Mouse (Mus musculus) lung, embryonic 14.5 days (tissue): ENCODE measurements around the gene Dlgap1. TPM values are rescaled to one million over a fixed set of nuclear protein-coding genes. Genes with fewer than 3 reads are reported as not detected.
A peak's percentile ranks its signal among the peaks of the same experiment; 100 is the strongest.

Experiments used
- ATAC-seq: fragments of 200-750 bp; cut with Nextera tagmentation; 2 replicates; pipeline ENCODE4 v1.8.0; 2017; ENCODE audit warnings: mild to moderate bottlenecking, moderate TSS enrichment, moderate library complexity; ENCODE audit not compliant: insufficient read depth
- DNase-seq: peaks from one replicate; pipeline ENCODE4 v3.0.0-alpha.2; 2015
- H3K27ac ChIP-seq: fragments of 300-500 bp; sonication (generic); 2 replicates; pipeline ENCODE4 v1.5.1; 2014; ENCODE audit warnings: low read depth, mild to moderate bottlenecking, moderate library complexity
- H3K27me3 ChIP-seq: fragments of 300-500 bp; sonication (generic); 2 replicates; pipeline ENCODE4 v1.6.1; 2014; ENCODE audit warnings: low read length, control low read depth; ENCODE audit not compliant: insufficient read depth
- H3K36me3 ChIP-seq: fragments of 300-500 bp; sonication (generic); 2 replicates; pipeline ENCODE4 v1.6.1; 2014; ENCODE audit warnings: control low read depth; ENCODE audit not compliant: insufficient read depth
- H3K4me1 ChIP-seq: fragments of 300-500 bp; sonication (generic); 2 replicates; pipeline ENCODE4 v1.6.1; 2014; ENCODE audit warnings: antibody characterized with exemption, control low read depth; ENCODE audit not compliant: insufficient read depth
- H3K4me2 ChIP-seq: fragments of 300-500 bp; sonication (generic); 2 replicates; pipeline ENCODE4 v1.6.1; 2014; ENCODE audit warnings: mild to moderate bottlenecking
- H3K4me3 ChIP-seq: fragments of 300-500 bp; sonication (generic); 2 replicates; pipeline ENCODE4 v1.5.1; 2014; ENCODE audit warnings: low read depth, low read length
- H3K9ac ChIP-seq: fragments of 300-500 bp; sonication (generic); 2 replicates; pipeline ENCODE4 v1.6.1; 2014
- H3K9me3 ChIP-seq: fragments of 300-500 bp; sonication (generic); 2 replicates; pipeline ENCODE4 v1.6.1; 2016; ENCODE audit warnings: low read depth, low read length, control low read depth
- CTCF ChIP-seq: IDR thresholded peaks from 2 replicates; pipeline ENCODE4 v1.5.1; 2016; ENCODE audit warnings: antibody characterized with exemption, low read depth
- WGBS: fragments of 180-500 bp; shearing (Covaris S2); extraction: QIAGEN DNeasy Blood & Tissue Kit; methylation state at CpG from one replicate; pipeline ENCODE4 v1.1.7; 2014; 5-methylcytosine and 5-hydroxymethylcytosine counted together
- polyA plus RNA-seq: library from polyadenylated mRNA; unstranded; fragments of >200 nt; fragmentation: Nextera tagmentation; extraction: Ambion mirVana; gene quantifications from 2 replicates; pipeline ENCODE4 v1.2.1, GENCODE M21; 2014

Dlgap1 gene
- polyA plus RNA-seq, 1 experiment from 2014 or later = 1.1 TPM

DNA sequence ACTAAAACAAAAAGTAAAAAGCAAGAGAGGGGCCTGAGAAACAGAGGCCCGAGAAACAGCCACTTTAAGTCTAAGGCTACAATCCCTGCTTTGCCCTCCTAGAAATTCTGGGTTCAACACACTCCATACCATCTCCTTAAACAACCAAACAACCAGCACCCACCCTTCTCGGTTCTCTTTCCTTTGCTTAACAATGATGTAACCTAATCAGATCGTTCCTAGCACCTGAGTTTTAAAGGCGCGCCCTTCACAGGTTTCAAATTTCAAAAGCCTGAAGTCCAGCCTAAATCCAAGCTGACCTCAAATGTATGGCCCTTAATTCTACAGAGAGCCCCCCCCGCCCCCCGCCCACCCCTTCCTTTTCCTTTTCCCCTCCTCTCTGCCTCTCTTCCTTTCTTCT lies 810.9 kb downstream of the Dlgap1 start:
- H3K27me3 ChIP-seq = no peaks in the 10 kb centered on the region
- H3K27ac ChIP-seq = peak overlapping the region; percentile 83
- DNase-seq (peak; percentile 29), ATAC-seq (peak; percentile 28; the same call in 1 of the 2 replicates)
- no peak for TF ChIP-seq CTCF
- WGBS = 22% methylated on average over 7 of the region's 7 CpGs
- H3K9ac ChIP-seq = no peak overlapping the region
- no peak overlapping the region for H3K4me2 ChIP-seq
- no peak overlapping the region for H3K4me3 ChIP-seq
- no peaks in the 10 kb centered on the region for H3K9me3 ChIP-seq
- no peaks in the 10 kb centered on the region for H3K36me3 ChIP-seq
- H3K4me1 ChIP-seq = 0 out of 2 replicates have a peak, but pooled peaks cover 3% of the 10 kb centered on the region

DNA sequence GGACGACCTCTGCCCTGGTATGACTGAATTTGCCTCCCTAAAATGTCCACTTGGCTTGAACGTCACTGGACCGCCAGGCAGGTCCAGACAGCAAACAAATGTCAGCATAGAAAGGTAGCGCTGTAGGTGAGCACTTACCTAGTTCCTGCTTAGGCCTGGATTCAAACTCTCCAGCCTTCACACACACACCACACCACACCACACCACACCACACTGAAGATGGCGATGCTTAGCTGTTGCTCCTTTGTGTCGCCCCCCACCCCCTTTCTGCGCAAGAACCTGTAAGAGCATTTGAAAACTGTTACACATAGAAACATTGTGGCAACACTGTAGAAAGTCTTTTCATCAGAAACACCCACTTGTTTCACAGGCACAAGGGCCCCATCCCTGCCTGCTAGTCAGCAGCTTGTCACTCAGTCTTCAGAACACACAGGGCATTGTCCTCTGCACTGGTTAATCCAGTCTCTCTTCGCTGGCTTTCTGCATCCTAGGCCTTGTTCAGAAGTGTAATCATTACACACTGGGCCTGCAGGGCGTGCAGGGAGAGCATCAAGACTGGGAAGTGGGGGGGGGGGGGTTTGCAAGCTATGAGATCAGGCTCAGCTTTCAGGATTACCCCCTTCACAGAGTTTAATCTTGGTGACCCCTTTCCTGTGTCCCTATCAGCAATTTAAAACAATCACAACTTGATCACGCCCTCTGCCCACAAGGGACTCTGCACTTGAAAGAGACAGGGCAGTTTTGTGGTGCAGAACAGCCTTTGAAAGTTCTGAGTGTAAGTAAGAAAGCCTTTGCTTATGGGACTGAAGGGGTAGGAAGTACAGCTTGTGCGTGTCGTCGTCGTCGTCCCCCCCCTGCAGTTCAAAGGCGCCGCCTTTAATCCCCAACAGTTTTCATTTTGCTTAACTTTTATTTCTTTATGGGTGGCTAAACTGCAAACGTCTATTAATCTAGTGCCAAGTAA lies 812.1 kb downstream of the Dlgap1 start:
- peak; percentile 59 for DNase-seq
- 28% methylated on average over 17 of the region's 18 CpGs for WGBS
- Histone ChIP-seq H3K27ac (peak overlapping the region; percentile 83), H3K4me3 (no peak overlapping the region), H3K36me3 (no peaks in the 10 kb centered on the region), H3K27me3 (no peaks in the 10 kb centered on the region), H3K4me1 (0 out of 2 replicates have a peak, but pooled peaks cover 3% of the 10 kb centered on the region), H3K9ac (no peak overlapping the region), H3K9me3 (no peaks in the 10 kb centered on the region), H3K4me2 (peak overlapping the region; percentile 20; the same call in 1 of the 2 replicates)
- ATAC-seq = peak; percentile 87
- TF ChIP-seq CTCF = no peak

DNA sequence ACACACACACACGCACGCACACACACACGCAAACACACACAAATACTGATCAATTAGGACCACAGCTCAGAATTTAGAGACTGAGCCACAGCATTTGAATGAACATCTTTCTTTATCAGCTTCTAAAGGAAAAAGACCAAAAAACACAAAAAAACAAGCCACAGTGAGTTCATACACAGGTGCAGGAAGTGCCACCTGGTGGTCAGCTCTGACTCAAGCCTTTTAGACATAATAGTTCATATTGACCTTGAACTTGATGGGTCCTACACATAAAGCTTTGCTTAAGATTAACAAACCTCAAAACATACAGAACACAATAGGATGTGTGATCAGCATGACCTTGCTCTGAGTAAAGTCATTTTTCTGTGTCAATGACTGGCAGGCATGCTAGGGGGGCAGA lies 814.4 kb downstream of the Dlgap1 start:
- WGBS = 90% methylated on average over 3 of the region's 3 CpGs
- no peak for ATAC-seq
- peak; percentile 41 for TF ChIP-seq CTCF

DNA sequence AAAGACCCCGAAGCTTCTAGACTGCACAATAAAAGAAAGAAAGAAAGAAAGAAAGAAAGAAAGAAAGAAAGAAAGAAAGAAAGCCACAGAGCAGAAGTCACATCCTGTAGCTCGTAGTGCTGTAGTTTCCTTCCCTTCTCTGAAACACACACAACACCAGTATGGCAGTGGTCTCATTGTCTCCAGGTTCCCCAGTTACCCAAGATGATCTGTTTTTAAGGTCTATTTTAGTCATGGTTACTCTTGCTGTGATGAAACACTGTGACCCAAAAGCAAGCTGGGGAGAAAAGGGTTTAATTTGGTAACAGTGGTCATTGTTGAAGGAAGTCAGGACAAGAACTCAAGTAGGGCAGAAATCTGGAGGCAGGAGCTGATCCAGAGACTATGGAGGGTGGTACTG lies 818.5 kb downstream of the Dlgap1 start:
- Histone ChIP-seq H3K9ac (no peak overlapping the region), H3K9me3 (no peaks in the 10 kb centered on the region), H3K4me1 (no peaks in the 10 kb centered on the region), H3K36me3 (no peaks in the 10 kb centered on the region), H3K4me2 (no peak overlapping the region), H3K27ac (no peak overlapping the region), H3K27me3 (no peaks in the 10 kb centered on the region), H3K4me3 (no peak overlapping the region)
- no peak for ATAC-seq
- 84% methylated on average over 2 of the region's 2 CpGs for WGBS
- TF ChIP-seq CTCF = no peak
- no peak for DNase-seq

More for the DNA sequence above, 814.4 kb downstream of the Dlgap1 start:
- no peak overlapping the region for H3K4me3 ChIP-seq
- no peak overlapping the region for H3K9ac ChIP-seq
- no peaks in the 10 kb centered on the region for H3K27me3 ChIP-seq
- no peaks in the 10 kb centered on the region for H3K36me3 ChIP-seq
- no peak for DNase-seq
- 0 out of 2 replicates have a peak, but pooled peaks cover 3% of the 10 kb centered on the region for H3K4me1 ChIP-seq
- no peaks in the 10 kb centered on the region for H3K9me3 ChIP-seq
- H3K27ac ChIP-seq = no peak overlapping the region
- no peak overlapping the region for H3K4me2 ChIP-seq

DNA sequence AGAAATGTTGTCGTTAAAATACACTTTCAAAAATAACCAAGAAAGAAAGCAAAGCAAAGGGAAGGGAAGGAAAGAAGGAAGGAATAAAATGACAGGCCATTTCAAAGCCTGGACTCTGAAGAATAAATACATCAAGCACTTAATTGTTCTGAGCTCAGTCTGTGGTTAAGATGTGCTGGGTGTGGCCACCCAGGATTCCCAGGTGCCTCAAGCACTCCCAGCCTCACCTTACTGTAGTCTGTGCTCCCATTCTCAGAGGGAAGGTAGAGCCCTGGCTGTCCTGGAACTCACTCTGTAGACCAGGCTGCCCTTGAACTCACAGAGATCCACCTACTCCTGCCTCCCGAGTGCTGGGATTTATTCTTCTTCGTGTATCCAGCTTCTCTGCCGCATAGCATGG lies 821.9 kb downstream of the Dlgap1 start:
- WGBS = 86% methylated on average over 4 of the region's 4 CpGs
- Histone ChIP-seq H3K9ac (no peak overlapping the region), H3K4me1 (no peaks in the 10 kb centered on the region), H3K4me2 (no peak overlapping the region), H3K27me3 (no peaks in the 10 kb centered on the region), H3K9me3 (no peaks in the 10 kb centered on the region), H3K4me3 (no peak overlapping the region), H3K27ac (no peak overlapping the region), H3K36me3 (no peaks in the 10 kb centered on the region)
- ATAC-seq = no peak
- no peak for DNase-seq
- TF ChIP-seq CTCF = no peak

DNA sequence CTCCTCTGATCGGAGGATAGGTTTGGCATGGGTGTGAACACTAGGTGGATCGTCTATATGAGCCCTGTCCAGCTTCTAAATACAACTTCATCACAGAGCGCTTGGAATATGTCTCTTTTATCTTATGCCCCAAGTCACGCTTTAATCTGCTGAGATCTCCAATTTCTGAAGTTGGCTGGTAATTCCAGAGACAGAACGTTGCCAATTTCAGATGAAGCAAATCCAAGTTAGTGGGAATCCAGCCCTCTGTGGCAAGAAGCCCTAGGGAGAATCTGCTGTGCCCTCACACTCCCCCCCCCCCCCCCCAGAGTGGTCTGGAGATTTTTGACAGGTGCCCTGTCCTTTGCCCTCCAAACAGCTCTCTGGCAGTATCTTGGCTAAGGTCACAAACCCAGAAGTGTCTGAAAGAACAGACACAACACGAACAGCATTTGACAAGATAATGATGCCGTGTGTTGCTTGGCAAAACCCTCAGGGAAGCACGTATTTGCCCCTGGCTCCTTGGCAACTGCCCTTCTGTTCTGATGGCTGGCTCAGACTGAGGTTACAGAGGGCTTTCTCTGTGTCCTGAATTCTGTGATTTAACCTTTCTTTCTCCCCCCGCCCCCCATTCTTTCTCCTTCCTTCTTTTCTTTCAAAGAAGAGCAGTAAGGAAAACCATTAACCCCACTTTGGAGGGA lies 822.9 kb downstream of the Dlgap1 start:
- TF ChIP-seq CTCF = no peak
- WGBS = 67% methylated on average over 9 of the region's 9 CpGs
- Histone ChIP-seq H3K9me3 (no peaks in the 10 kb centered on the region), H3K36me3 (no peaks in the 10 kb centered on the region), H3K4me2 (no peak overlapping the region), H3K27ac (no peak overlapping the region), H3K27me3 (no peaks in the 10 kb centered on the region), H3K4me1 (no peaks in the 10 kb centered on the region), H3K4me3 (no peak overlapping the region), H3K9ac (no peak overlapping the region)
- DNase-seq = no peak
- ATAC-seq = no peak

DNA sequence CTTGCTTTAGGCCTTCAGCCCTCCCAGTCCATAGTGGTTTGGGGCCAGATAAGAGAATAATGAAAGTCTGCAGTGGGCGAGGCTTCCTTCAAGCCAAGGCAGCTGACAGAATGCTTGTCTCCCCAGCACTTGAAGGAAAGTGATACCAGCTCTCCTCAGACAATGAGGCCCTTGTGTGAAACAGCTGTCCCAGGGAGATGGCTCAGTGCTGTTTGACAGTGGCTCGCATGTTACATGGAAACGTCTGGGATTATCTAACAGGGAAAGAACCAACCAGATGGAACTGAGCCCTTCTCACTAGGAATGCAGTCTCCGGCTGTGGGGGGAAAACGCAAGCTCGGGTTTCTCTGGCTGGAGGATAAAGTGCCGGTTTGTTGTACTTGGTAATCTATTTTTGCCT lies 825.4 kb downstream of the Dlgap1 start:
- Histone ChIP-seq H3K27me3 (no peaks in the 10 kb centered on the region), H3K9ac (no peak overlapping the region), H3K9me3 (no peaks in the 10 kb centered on the region), H3K36me3 (no peaks in the 10 kb centered on the region), H3K27ac (peak overlapping the region; percentile 81), H3K4me2 (peak overlapping the region; percentile 31), H3K4me3 (no peak overlapping the region), H3K4me1 (no peaks in the 10 kb centered on the region)
- DNase-seq (peak; percentile 79), ATAC-seq (peak; percentile 74)
- TF ChIP-seq CTCF = no peak
- WGBS = 2% methylated on average over 7 of the region's 7 CpGs
